Mouse (Mus musculus): ENCODE results near the gene Ogdhl.
A peak's percentile ranks its signal among the peaks of the same experiment; 100 is the strongest.
"Not testable (repeated sequence)": the region's sequence is repeated elsewhere in the genome, so short reads cannot be mapped to it uniquely, and the experiment has no call there.

Ogdhl gene

GRCm38 (mm10) chr14:32321732-32322685 is at the start of gene Ogdhl:
Ogdhl (plus strand) TSS chr14:32322019.
- peak; percentile 97 for DNase-seq (ENCODE audit: low spot score)

DNA sequence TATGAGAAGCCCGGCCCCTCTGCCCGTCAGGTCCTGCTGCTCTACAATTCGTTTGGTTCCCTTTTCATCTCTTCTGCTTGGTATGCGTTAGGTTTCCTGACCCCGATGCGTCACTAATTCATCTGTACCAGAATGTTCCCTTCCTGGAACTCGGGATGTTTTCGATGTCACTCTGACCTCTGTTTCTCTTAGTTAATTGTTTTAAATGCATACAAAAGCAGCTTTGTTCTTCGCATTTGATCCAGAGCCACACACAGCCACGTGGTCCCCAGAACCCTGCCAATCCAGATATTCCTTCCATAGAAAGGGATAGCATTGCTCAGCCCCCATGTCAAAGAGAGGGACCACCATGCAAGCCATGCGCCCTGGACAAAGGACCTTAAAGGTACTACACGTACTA is 20.2 kb upstream of the Ogdhl start:
- DNase-seq (ENCODE audit: low spot score) = peak; percentile 15

DNA sequence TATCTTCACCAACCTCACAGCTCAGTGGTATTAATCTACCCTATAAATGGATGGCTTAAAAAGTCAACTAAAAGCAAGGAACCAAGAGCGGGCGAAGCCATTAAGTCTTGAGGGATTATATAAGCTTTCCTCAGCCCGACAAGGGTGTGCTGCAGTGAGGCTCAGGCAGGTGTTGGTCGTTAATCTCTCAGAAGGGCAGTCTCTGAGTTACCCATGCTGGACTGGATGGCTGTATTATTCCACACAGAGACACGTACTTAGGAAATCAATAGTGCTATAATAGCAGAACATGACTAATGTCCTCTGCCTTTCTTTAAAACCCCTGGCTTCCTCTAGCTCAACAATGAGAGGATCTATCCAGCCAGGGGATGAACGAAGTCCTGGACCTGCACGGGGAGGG is 19.4 kb upstream of the Ogdhl start:
- no peak for DNase-seq (ENCODE audit: low spot score)

DNA sequence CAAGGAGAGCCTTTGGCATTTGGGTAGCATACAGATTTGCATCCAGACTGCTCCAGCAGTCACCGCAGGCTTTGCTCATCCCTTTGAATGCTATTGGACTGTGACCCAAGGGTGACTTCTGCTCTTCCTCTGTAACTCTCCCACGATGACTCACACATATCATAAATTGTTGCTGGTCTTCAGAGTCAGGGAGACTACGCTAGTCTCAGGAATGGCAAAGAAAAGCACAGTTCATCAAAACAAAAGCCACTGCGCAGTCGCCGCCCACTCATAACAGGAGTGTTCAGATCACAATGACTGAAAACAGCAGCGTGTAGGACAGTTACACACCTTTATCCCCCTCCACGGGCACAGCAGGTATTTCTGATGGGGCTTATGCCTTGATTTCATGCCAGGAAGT is 16.9 kb upstream of the Ogdhl start:
- no peak for DNase-seq (ENCODE audit: low spot score)

DNA sequence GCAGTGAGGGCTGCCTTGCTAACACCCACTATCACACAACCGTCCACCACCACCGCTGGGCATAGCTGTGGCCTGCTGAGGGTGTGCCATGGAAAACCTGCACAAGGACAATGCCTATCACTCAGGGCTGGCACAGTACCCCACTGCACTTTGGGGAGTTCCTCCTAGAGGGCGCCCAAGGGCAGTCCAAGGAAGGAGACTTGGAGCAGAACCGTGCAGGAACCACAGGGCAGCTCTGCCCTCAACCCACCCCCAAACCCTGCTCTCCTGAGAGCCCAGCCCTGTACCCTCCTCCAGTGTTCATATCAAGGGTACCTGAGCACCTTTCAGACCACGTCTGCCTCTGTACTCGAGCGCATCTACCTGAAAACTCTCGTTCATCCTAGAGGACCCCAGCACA is 11.9 kb upstream of the Ogdhl start:
- peak; percentile 36 for DNase-seq (ENCODE audit: low spot score)

GRCm38 (mm10) chr14:32311381-32312035 is 10.3 kb upstream of the Ogdhl start:
- DNase-seq (ENCODE audit: low spot score) = no peak

GRCm38 (mm10) chr14:32317822-32318221 is 4.0 kb upstream of the Ogdhl start:
- DNase-seq (ENCODE audit: low spot score) = peak; percentile 52

DNA sequence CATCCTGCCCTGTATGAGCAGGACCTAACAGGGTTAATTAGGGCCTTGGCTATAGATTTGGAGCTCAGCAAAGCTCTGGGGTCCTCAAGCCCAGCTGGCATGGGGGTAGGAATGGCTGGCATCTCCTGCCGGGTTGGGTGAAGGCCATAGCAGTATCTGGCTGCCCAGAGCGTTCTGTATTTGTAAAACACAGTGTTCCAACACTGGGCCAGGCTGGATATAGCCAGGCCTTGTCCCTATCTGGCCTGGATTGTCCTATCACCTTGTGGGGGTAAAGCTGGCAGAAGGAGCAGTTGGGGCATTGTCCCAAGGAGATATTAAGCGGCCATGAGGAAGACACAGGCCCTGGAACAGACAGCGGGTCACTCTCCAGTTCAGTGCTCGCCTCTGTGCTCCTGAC is 1.4 kb downstream of the Ogdhl start:
- DNase-seq (ENCODE audit: low spot score) = no peak

GRCm38 (mm10) chr14:32327366-32327765 is 5.5 kb downstream of the Ogdhl start:
- no peak for DNase-seq (ENCODE audit: low spot score)

DNA sequence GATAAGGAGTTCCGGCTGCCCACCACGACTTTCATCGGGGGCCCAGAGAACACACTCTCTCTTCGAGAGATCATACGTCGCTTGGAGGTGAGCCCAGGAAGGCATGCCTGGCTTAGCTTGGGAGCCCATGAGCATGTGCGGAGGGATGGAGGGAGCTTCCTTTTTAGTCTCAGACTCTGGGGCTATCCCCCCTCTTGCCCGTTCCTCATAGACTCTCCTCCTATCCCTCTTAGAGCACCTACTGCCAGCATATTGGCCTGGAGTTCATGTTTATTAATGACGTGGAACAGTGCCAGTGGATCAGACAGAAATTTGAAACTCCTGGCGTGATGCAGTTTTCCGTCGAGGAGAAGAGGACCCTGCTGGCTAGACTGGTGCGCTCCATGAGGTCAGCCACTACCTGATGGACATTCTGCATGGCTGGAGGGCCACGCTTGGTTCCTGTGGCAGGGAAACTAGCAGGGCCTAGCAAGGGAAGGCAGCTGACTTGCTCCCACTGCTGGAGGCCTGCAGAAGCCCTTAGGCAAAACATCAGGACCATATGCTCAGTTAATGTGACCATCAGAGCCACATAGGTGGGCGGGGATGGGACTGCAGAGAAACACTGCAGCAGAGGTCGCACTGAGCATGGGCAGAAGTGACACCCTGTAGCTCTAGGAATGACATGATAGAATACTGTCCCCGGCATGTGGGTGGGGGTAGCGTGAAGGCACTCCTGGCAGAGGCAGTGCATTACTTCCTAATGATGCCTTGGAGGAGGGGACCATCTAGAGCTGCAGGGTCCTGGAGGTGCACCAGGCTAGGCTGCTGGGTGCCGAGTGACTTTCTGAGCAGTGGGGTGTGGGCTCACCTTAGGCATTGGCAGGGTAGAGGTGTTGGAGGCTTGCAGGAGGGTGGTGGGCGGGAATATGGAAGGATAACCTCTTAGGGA is 11.0 kb downstream of the Ogdhl start:
- DNase-seq (ENCODE audit: low spot score) = no peak

DNA sequence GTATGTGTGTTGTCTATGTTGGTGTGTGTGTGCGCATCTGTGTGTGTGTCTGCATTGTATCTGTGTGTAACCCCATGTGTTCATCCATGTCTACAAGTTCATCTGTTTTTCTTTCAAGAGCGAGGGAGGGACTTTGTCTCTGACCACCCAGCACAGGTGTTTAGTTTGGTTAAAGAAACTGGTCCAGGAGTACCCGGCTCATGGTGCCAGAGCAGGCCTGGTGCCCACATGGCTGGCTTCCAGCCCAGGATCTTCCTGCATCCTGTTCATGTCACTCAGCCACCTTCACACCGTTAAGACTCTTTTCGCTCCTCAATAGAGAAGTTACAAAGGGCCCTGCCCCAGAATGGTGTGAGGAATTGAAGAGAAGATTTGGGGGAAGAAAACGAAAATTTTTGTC is 14.2 kb downstream of the Ogdhl start:
- no peak for DNase-seq (ENCODE audit: low spot score)

DNA sequence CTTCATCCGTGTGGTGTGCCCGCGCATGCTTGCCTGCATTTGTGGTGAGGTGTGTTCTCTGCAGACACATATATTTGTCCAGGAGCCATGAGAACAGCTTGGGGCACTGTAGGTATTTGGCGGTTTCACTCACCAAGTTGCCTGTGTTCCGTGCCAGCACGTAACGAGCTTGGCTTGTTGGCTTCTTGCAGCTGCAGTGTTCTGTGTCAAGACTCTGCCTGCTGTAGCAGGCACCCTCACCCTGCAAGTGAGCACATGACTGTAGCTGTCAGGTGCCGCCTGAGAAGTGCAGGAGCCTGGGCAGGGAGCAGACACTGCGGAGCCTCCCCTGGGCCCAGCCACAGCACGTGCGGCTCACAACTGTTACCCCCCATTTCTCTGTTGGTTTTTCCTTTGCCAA is 14.7 kb downstream of the Ogdhl start:
- DNase-seq (ENCODE audit: low spot score) = no peak

DNA sequence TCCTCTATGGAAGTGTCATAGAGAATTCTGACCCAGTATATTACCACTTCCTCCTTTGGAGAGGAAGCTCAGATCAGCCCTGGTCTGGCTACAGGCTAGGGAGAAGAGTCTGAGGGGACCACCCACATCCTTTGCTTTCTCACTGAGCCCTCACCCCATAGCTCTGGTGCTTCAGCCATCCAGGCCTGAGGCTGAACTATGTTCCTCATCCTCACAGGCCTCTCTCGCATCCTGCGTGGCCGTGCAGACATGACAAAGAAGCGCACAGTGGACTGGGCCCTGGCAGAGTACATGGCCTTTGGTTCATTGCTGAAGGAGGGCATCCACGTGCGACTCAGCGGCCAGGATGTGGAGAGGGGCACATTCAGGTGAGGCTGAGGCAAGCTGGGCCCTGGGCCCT is 20.0 kb downstream of the Ogdhl start:
- no peak for DNase-seq (ENCODE audit: low spot score)

GRCm38 (mm10) chr14:32344176-32344575 is 22.4 kb downstream of the Ogdhl start:
- DNase-seq (ENCODE audit: low spot score) = no peak

- no peak for DNase-seq (ENCODE audit: low spot score)
Observed at GRCm38 (mm10) chr14:32344694-32345093, 22.9 kb downstream of the Ogdhl start.

DNA sequence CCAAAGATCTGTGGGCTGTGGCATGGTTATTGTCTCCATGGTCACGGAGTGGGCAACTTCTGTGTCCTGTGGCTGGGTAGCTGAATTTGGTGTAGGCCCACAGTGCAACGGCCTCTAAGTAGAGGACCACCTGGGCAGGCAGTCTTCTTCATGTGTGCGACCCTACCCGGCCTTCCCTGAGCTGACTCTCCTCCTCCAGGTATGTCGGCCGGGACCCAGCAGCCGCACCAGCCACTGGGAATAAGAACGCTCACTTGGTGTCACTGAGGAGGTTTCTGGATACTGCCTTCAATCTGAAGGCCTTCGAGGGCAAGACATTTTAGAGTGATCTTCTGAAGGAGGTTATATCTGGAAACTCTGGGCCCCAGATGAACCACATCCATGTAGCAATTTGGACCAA is 25.5 kb downstream of the Ogdhl start:
- DNase-seq (ENCODE audit: low spot score) = no peak

DNA sequence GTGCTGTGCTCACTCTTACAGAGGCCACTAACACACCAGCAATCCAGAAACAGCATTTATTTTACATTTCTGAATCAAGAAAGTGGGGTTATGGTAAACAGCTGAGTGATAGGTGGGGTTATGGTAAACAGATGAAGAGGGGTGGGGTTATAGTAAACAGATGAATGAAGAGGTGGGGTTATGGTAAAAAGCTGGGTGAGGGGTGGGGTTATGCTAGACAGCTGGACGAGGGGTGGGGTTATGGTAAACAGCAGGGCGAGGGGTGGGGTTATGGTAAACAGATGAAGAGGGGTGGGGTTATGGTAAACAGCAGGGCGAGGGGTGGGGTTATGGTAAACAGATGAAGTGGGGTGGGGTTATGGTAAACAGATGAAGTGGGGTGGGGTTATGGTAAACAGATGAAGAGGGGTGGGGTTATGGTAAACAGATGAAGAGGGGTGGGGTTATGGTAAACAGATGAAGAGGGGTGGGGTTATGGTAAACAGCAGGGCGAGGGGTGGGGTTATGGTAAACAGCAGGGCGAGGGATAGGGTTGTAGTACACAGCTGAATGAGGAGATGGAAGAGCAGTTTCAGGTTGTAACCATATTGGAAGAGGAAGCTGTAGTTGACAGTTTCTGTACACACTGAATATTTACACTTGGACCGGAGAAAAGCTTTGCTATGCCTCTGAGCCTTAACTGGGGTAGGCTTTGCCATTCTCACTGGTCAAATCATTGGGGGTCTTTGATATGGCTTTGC is 29.5 kb downstream of the Ogdhl start:
- not testable (repeated sequence) for DNase-seq (ENCODE audit: low spot score)

DNA sequence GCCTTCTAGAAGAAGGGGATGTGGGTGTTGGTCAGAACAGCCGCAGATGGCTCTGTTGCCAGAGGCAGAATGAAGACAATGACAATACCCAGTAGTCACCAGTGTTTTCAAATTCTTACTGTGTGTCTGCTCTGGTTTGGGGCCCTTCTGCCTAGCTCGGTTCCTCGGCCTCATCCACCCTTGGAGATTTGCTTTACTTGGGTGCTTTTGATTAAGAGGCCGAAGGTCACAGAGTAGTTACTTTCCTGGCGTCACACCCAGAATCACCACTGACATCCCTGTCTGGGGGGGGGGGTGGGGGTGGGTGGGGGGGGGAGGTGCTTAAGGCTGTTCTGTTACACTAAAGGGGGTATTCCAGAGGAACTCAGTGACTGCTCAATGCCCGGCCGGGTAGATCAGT is 42.5 kb downstream of the Ogdhl start:
- no peak for DNase-seq (ENCODE audit: low spot score)

GRCm38 (mm10) chr14:32369756-32370155 is 47.9 kb downstream of the Ogdhl start:
- no peak for DNase-seq (ENCODE audit: low spot score)

- no peak for DNase-seq (ENCODE audit: low spot score)
Observed at GRCm38 (mm10) chr14:32372510-32372909, 50.7 kb downstream of the Ogdhl start.

DNA sequence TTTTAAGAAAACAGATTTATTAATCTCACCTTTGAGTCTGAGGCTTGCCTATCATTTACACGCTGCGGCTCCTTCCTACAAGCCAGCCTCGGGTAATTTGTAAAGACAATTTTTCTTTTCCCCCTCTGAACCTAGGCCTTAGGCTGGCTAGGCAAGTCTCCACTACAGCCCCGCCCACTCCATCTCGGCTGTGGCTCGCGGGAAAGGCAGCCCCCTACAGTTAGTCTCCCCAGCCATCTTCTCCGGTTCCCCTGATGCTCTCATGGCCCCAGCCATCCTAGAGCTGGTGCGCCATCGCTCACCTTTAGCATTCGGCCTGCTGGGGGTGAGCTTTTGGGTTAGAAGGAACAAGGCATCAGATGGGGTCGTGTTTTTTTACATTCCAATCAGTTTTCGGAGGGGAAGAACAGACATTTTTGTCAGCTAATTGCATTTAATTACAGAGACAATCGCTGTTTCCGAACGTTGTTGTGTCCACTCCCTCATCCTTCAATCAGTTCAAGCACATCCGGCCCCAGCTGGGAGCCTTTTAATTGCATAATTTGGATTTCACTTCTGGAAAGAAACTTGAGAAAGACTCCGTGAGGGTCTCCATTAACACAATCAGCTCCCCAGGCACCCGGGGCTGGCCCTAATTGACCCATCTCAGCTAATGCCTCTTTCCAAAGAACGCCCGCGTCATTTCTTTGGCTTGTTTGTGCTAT is 57.7 kb downstream of the Ogdhl start:
- DNase-seq (ENCODE audit: low spot score) = peak; percentile 64
